Mouse (Mus musculus) liver, adult 2 months (tissue): Measurements from ENCODE around the gene Kcna10. TPM values are rescaled to one million over a fixed set of nuclear protein-coding genes. Genes with fewer than 3 reads are reported as not detected.
A peak's percentile ranks its signal among the peaks of the same experiment; 100 is the strongest.

ENCODE experiments used
- DNase-seq: peaks from one replicate; pipeline ENCODE4 v3.0.0-alpha.2; 2011; ENCODE audit warnings: low read depth, low spot score; ENCODE audit errors: extremely low read depth
- H3K27ac ChIP-seq: fragments of 200-500 bp; replicated peaks from 2 replicates; pipeline ENCODE4 v1.5.1; 2012; ENCODE audit warnings: low read depth, mild to moderate bottlenecking, control low read depth, inconsistent platforms, low read length; ENCODE audit not compliant: insufficient read depth
- H3K27me3 ChIP-seq: fragments of 200-500 bp; 2 replicates; pipeline ENCODE4 v1.6.1; 2012; ENCODE audit warnings: mild to moderate bottlenecking, moderate library complexity, low read length, inconsistent platforms; ENCODE audit not compliant: control insufficient read depth, insufficient read depth
- H3K36me3 ChIP-seq: fragments of 200-500 bp; 2 replicates; pipeline ENCODE4 v1.6.1; 2012; ENCODE audit warnings: low read length, inconsistent platforms; ENCODE audit not compliant: control insufficient read depth, insufficient read depth
- H3K4me1 ChIP-seq: fragments of 200-500 bp; 2 replicates; pipeline ENCODE4 v1.6.1; 2011; ENCODE audit warnings: low read length; ENCODE audit not compliant: control insufficient read depth, insufficient read depth
- H3K4me3 ChIP-seq: fragments of 200-500 bp; 2 replicates; pipeline ENCODE4 v1.5.1; 2011; ENCODE audit warnings: low read depth, mild to moderate bottlenecking, control low read depth, low read length, moderate library complexity; ENCODE audit not compliant: insufficient read depth
- H3K79me2 ChIP-seq: fragments of 200-500 bp; 2 replicates; pipeline ENCODE4 v1.6.1; 2012; ENCODE audit warnings: inconsistent platforms, mild to moderate bottlenecking, low read length, moderate library complexity; ENCODE audit not compliant: control insufficient read depth, insufficient read depth
- H3K9ac ChIP-seq: fragments of 200-500 bp; 2 replicates; pipeline ENCODE4 v1.6.1; 2012; ENCODE audit warnings: low read depth, mild to moderate bottlenecking, control low read depth, inconsistent platforms, low read length
- CTCF ChIP-seq: fragments of 200-500 bp; IDR thresholded peaks from 2 replicates; pipeline ENCODE4 v1.5.1; 2011; ENCODE audit warnings: low read depth, low read length, control low read depth
- POLR2A ChIP-seq: fragments of 200-500 bp; IDR thresholded peaks from 2 replicates; pipeline ENCODE4 v1.6.1; 2011; ENCODE audit warnings: low read length, control low read depth; ENCODE audit not compliant: insufficient read depth; ENCODE audit errors: extremely low read depth
- WGBS: fragments of 180-500 bp; shearing (Covaris S2); methylation state at CpG from one replicate; pipeline ENCODE4 v1.1.7; 2018; 5-methylcytosine and 5-hydroxymethylcytosine counted together
- polyA plus RNA-seq: library from polyadenylated mRNA; depleted of rRNA; stranded (reverse); fragments of >200 nt; gene quantifications from 2 replicates; pipeline ENCODE4 v1.2.3, GENCODE M21; 2012
- total RNA-seq: library from RNA; depleted of rRNA; stranded (reverse); fragments of >200 nt; gene quantifications from 2 replicates; pipeline ENCODE4 v1.2.3, GENCODE M21; 2014

Gene Kcna10
- total and polyA plus RNA-seq, 2 experiments, result not detected

- Histone ChIP-seq H3K4me1 (no peaks in the 10 kb centered on the region), H3K79me2 (no peaks in the 10 kb centered on the region), H3K9ac (no peak overlapping the region), H3K36me3 (no peaks in the 10 kb centered on the region), H3K27me3 (no peaks in the 10 kb centered on the region), H3K4me3 (no peak overlapping the region), H3K27ac (no peak overlapping the region)
- no peak for DNase-seq
- WGBS, result 79% methylated on average over 11 of the region's 11 CpGs
- TF ChIP-seq POLR2A (no peak), CTCF (no peak)
These were observed 28.8 kb upstream of the Kcna10 start for GRCm38 (mm10) chr3:107153772-107154655.

- Histone ChIP-seq H3K4me3 (no peak overlapping the region), H3K27ac (no peak overlapping the region), H3K9ac (no peak overlapping the region), H3K79me2 (no peaks in the 10 kb centered on the region), H3K27me3 (peaks cover 6% of the 10 kb centered on the region; the same call in 1 of the 2 replicates), H3K36me3 (no peaks in the 10 kb centered on the region), H3K4me1 (no peaks in the 10 kb centered on the region)
- DNase-seq, result no peak
- WGBS, result 85% methylated on average over 7 of the region's 7 CpGs
- TF ChIP-seq CTCF (no peak), POLR2A (no peak)
These were observed 24.0 kb upstream of the Kcna10 start for GRCm38 (mm10) chr3:107158856-107159255.

GRCm38 (mm10) chr3:107159418-107159817 lies 23.4 kb upstream of the Kcna10 start:
- Histone ChIP-seq H3K4me3 (no peak overlapping the region), H3K79me2 (no peaks in the 10 kb centered on the region), H3K9ac (no peak overlapping the region), H3K4me1 (no peaks in the 10 kb centered on the region), H3K27ac (no peak overlapping the region), H3K36me3 (no peaks in the 10 kb centered on the region), H3K27me3 (peaks cover 6% of the 10 kb centered on the region; the same call in 1 of the 2 replicates)
- WGBS, result 69% methylated on average over 3 of the region's 3 CpGs
- DNase-seq, result no peak
- TF ChIP-seq CTCF (no peak), POLR2A (no peak)

GRCm38 (mm10) chr3:107159859-107160324 lies 23.0 kb upstream of the Kcna10 start:
- no peak overlapping the region for H3K9ac ChIP-seq
- no peaks in the 10 kb centered on the region for H3K4me1 ChIP-seq
- TF ChIP-seq CTCF, result peak; percentile 23; the same call in 1 of the 2 replicates
- no peak for TF ChIP-seq POLR2A
- WGBS, result 5% methylated on average over 17 of the region's 17 CpGs
- H3K4me3 ChIP-seq, result no peak overlapping the region
- H3K36me3 ChIP-seq, result no peaks in the 10 kb centered on the region
- no peak overlapping the region for H3K27ac ChIP-seq
- no peak for DNase-seq
- peaks cover 6% of the 10 kb centered on the region; the same call in 1 of the 2 replicates for H3K27me3 ChIP-seq
- H3K79me2 ChIP-seq, result no peaks in the 10 kb centered on the region

GRCm38 (mm10) chr3:107162741-107163140 lies 20.1 kb upstream of the Kcna10 start:
- H3K27me3 ChIP-seq, result peaks cover 6% of the 10 kb centered on the region; the same call in 1 of the 2 replicates
- no peaks in the 10 kb centered on the region for H3K36me3 ChIP-seq
- no peak overlapping the region for H3K4me3 ChIP-seq
- DNase-seq, result no peak
- 92% methylated on average over 2 of the region's 2 CpGs for WGBS
- H3K9ac ChIP-seq, result no peak overlapping the region
- H3K4me1 ChIP-seq, result no peaks in the 10 kb centered on the region
- H3K79me2 ChIP-seq, result no peaks in the 10 kb centered on the region
- no peak overlapping the region for H3K27ac ChIP-seq
- TF ChIP-seq CTCF (no peak), POLR2A (no peak)

GRCm38 (mm10) chr3:107169552-107169951 lies 13.3 kb upstream of the Kcna10 start:
- Histone ChIP-seq H3K79me2 (no peaks in the 10 kb centered on the region), H3K4me3 (no peak overlapping the region), H3K36me3 (no peaks in the 10 kb centered on the region), H3K4me1 (no peaks in the 10 kb centered on the region), H3K27ac (no peak overlapping the region), H3K27me3 (no peaks in the 10 kb centered on the region), H3K9ac (no peak overlapping the region)
- no peak for DNase-seq
- no peak for TF ChIP-seq CTCF
- no peak for TF ChIP-seq POLR2A
- 70% methylated on average over 2 of the region's 2 CpGs for WGBS
